Mouse (Mus musculus) macrophage (primary cell): Measurements from ENCODE around the gene Hnrnpul2. TPM values are rescaled to one million over a fixed set of nuclear protein-coding genes. Genes with fewer than 3 reads are reported as not detected.

ENCODE experiments used
- H3K27ac ChIP-seq: fragments of 350-480 bp; formaldehyde crosslinking; 2 replicates; pipeline ENCODE4 v1.9.0; 2021
- H3K36me3 ChIP-seq: fragments of 350-480 bp; formaldehyde crosslinking; 2 replicates; pipeline ENCODE4 v1.9.0; 2021; ENCODE audit errors: inconsistent target
- H3K4me3 ChIP-seq: fragments of 350-480 bp; formaldehyde crosslinking; 2 replicates; pipeline ENCODE4 v1.9.0; 2021; ENCODE audit errors: inconsistent target
- H3K79me2 ChIP-seq: fragments of 350-480 bp; formaldehyde crosslinking; 2 replicates; pipeline ENCODE4 v1.9.0; 2021; ENCODE audit errors: inconsistent target
- WGBS: methylation state at CpG from one replicate; pipeline ENCODE4 v1.1.7; 2026; ENCODE audit warnings: inconsistent platforms; ENCODE audit not compliant: missing documents; 5-methylcytosine and 5-hydroxymethylcytosine counted together
- polyA plus RNA-seq: library from polyadenylated mRNA; stranded (reverse); fragments of 250-400 nt; gene quantifications from 3 replicates; pipeline ENCODE4 v1.2.4, GENCODE M21; 2018; ENCODE audit warnings: inconsistent platforms
- total RNA-seq, 78 experiments: library from RNA; depleted of rRNA; stranded (reverse); fragments of 250-400 nt; gene quantifications; 1 replicate in 9 of 78; 2 replicates in 24 of 78; 3 replicates in 43 of 78; 4 replicates in 2 of 78; pipeline ENCODE4 v1.2.4; 2018; ENCODE audit warnings: inconsistent platforms in 56 of 78

Gene Hnrnpul2
- 100 to 1,000 TPM in 16 of 26 experiments, 10 to 100 TPM in 10; 43.1 to 200 (median 123) TPM for total RNA-seq (2018; cell fraction: chromatin; rRNA removed)
- total RNA-seq (2018; cell fraction: cytosol; rRNA removed): 100 to 1,000 TPM in 1 of 26 experiments, 10 to 100 TPM in 25; 60.4 to 102 (median 80.2) TPM
- total RNA-seq (2018; cell fraction: nucleus; rRNA removed): 100 to 1,000 TPM in 15 of 26 experiments, 10 to 100 TPM in 11; 61.1 to 164 (median 118) TPM
- 74.0 to 130 TPM (median 81.5 TPM) in 3 replicates for polyA plus RNA-seq

DNA sequence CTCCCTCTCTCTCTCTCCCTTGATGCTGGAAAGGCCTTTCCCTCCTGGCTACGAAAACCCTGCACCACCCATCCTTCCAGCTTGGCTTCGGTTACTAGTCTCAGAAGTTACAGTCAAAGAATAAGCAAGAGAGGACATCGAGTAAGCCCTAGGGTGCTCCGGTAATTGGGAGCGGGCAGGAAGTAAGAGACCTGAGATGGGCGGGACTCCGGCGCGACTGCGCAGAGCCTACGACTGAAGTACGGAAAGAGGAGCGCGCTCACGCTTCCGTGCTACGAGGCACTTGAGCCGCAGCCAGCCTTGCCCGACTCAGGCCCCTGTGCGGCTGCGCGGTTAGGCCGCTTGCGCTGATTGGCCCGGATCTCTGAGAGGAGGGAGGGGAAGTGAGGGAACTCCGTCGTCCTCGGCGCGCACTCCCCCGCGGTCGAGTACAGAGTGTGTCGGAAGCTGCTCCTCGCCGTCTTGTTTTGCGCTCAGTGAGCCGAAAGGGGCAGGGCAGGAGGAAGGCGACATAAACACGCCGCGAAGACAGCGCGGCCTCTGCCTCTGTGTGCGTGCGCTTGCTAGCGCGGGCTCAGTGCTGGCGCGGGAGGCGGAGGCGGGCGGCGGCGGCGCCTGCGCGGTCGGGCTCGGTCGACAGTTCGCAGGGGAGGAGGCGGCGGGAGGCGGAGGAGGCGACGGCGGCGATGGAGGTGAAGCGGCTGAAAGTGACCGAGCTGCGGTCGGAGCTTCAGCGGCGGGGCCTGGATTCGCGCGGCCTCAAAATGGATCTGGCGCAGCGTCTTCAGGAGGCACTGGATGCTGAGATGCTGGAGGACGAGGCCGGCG lies at the start of gene Hnrnpul2:
TSS of gene Hnrnpul2 (plus strand) at position 415 of the 828 bp plus-strand sequence.
- WGBS: 2% methylated on average over 70 of the region's 83 CpGs
- H3K36me3 ChIP-seq: peaks cover 35% of the 10 kb centered on the region
- peaks cover 82% of the 10 kb centered on the region for H3K79me2 ChIP-seq
- peak within 1 kb of the TSS; percentile 96 for H3K27ac ChIP-seq
- peak within 1 kb of the TSS; percentile 95 for H3K4me3 ChIP-seq

DNA sequence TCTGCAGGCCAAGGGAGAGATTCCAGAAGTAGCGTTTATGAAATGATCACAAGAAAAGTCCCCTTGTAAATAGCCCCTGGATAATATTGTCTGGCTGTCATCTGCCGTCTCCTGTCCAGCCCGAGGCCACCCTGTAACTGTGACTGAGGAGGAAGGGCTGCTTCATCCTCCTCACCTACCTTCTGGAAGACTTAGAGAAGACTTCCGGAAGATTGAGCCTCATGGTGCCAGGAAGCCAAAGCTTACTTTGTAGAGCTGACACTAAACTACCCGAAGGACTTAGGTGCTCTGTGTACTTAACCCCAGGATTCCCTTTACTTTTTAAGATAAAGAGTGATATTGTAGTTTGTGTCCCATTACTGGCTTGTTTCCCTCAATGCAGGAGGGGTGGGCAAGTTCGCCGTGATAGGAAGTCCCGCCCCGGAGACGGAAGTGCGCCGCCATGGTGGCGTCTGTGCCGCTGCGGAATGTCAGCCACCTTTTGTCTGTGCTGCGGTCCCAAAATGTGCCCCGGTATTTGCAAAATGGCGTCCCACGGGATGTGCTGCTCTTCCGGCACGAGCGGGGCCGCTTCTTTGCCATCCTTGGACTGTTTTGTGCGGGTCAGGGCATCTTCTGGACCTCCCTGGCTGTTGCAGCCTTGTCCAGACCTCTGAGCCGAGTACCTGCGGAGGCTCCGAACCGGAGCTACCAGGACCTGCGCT lies 49.1 kb upstream of the Hnrnpul2 start, which contains the start of gene Tmem223:
TSS of gene Tmem223 (plus strand) at position 430 of the 704 bp plus-strand sequence.
- WGBS: 23% methylated on average over 29 of the region's 29 CpGs
- H3K79me2 ChIP-seq: peaks cover 46% of the 10 kb centered on the region
- H3K27ac ChIP-seq: peak within 1 kb of the TSS; percentile 53

DNA sequence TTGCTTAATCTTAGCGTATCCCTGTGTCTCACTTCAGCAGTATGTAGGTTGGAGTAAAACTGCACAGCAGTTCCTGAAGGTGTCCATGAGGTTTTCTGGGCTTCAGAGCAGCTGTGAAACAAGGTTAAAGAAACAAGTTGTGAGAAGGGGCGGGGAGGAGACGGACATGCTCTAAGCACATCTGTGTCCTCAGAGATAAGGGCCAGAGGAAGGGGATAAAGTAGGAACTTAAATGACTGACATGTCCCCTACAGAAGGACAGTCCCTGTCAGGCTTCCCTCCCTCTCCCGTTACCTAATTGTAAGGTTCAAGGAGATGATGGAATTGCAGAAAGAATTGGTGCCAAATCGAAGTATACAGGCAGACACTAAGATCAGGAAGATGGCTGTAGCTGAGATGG lies 46.8 kb upstream of the Hnrnpul2 start:
- 69% methylated on average over 5 of the region's 5 CpGs for WGBS
- H3K36me3 ChIP-seq: peaks cover 23% of the 10 kb centered on the region
- H3K4me3 ChIP-seq: peak overlapping the region; percentile 51; the same call in 1 of the 2 replicates
- no peak overlapping the region for H3K27ac ChIP-seq
- H3K79me2 ChIP-seq: peaks cover 46% of the 10 kb centered on the region

More for the DNA sequence above, 49.1 kb upstream of the Hnrnpul2 start, which contains the start of gene Tmem223:
- H3K36me3 ChIP-seq: peaks cover 42% of the 10 kb centered on the region
- H3K4me3 ChIP-seq: peak within 1 kb of the TSS; percentile 77

DNA sequence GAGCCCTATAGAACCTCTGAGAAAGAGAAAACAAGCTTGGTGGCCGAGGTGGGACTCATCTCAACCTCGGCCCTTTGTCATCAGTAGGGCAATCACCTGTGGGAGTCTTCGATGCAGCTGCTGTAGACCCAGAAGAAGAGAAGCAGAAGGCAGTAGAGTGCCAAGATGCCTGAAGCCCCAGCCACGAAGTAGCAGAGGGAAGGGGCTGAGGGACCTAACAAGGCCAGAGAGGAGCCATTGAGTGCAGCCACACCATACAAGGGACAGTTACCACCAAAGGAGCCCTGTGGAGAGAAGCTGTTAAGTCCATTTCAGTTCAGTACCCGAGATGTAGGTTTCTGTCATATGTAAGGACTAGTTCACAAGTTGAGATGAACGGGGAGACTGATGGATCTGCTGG lies 46.4 kb upstream of the Hnrnpul2 start:
- Histone ChIP-seq H3K79me2 (peaks cover 46% of the 10 kb centered on the region), H3K36me3 (peaks cover 23% of the 10 kb centered on the region), H3K4me3 (peak overlapping the region; percentile 51), H3K27ac (peak overlapping the region; percentile 46)
- WGBS: 47% methylated on average over 6 of the region's 6 CpGs

DNA sequence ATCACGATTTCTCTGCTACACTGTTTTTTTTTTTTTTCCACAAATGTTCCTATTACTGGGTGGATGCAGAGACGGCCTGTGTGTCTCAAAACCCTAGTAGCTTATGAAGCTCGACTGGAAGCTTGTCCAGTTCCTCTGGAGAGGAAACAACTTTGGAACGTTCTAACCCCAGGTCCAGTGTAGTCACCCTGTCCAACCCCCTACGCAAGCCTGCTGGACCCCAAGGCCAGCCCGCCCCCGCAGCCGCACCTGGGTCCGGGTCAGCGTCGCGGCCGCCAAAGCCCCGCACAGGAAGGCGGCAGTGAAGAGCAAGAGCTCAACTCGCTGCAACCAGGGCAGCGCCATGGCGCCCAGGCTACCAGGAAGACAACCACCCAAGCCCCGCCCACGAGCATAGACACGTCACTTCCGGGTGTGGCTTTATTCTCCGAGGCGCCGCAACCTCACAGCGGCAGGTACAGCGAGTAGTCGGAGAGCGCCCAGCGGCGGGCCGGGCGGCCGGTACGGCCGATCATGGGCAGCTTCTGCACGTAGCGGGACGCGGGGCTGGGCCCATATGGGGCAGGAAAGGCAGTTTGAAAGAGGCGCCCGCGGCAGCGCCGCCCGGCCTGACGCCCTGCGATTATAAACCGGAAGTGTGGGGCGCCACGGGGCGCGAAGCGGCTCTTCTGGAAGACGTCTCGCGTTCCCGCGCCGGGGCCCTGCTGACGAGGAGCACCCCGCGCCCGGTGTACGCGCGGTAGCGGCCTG lies 45.5 kb upstream of the Hnrnpul2 start, which contains the start of gene Tmem179b:
TSS of gene Tmem179b (minus strand) at position 382 of the 750 bp plus-strand sequence.
- H3K79me2 ChIP-seq: peaks cover 46% of the 10 kb centered on the region
- peaks cover 18% of the 10 kb centered on the region for H3K36me3 ChIP-seq
- under 1% methylated on average over 64 of the region's 68 CpGs for WGBS
- peak within 1 kb of the TSS; percentile 49 for H3K27ac ChIP-seq
- H3K4me3 ChIP-seq: peak within 1 kb of the TSS; percentile 61

DNA sequence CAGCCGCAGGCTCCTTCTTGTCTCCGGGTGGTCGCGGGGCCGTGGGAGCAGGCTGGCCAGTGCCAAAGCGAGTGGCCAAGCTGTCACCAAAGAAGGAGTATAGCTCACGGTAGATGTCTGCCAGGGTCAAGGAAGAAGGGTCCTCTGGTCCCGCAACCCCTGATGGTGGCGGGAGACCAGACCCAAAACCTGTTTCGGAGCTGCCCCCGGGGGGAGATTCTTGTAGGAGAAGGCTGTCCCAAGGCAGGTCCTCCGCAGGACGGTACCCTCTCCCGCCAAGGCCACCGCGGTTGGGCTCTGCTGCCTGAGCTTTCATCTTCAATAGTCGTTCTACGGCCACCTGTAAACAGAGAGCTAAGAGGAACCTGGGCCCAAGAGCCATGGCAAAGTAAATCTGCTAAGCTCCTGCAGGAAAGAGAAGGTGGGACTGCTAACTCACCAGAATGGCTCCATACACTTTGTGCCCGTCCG lies 44.8 kb upstream of the Hnrnpul2 start:
- H3K4me3 ChIP-seq: peak overlapping the region; percentile 61
- 6% methylated on average over 20 of the region's 20 CpGs for WGBS
- peaks cover 46% of the 10 kb centered on the region for H3K79me2 ChIP-seq
- peaks cover 20% of the 10 kb centered on the region for H3K36me3 ChIP-seq
- peak overlapping the region; percentile 49 for H3K27ac ChIP-seq

DNA sequence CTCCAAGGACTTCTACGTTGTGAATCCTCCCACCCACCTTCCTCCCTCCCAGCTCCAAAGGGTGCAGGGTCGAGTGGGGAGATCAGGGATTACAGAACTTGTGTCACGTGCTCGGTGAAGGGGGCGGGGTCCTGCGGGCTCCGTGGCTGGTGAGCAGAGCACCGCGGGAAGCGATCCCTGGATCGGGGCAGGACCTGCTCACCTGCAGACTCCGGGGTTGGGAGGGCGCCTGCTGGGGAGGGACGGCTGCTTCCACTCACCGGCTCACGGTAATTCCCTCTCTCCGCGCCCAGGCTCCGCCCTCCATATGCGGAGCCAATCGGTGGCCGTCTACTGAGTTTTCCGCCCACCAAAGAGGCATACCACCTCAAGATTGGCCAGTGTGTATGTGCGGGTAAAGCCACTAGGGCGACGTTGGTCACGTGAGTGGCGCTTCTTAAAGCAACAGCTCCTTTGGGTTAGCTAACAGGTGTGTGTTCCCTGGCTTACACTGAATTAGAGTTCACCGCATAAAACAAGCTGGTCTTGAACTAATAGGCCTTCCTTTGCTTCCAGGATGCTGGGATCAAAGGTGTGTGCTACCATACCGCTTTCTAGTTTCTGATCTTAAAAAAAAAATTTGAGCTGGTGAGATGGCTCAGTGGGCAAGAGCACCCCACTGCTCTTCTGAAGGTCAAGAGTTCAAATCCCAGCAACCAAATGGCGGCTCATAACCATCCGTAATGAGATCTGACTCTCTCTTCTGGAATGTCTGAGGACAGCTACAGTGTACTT lies 33.6 kb upstream of the Hnrnpul2 start, which contains the start of gene Taf6l:
TSS of gene Taf6l (minus strand) at position 410 of the 774 bp plus-strand sequence.
- Histone ChIP-seq H3K36me3 (peaks cover 25% of the 10 kb centered on the region), H3K4me3 (peak within 1 kb of the TSS; percentile 80), H3K79me2 (peaks cover 10% of the 10 kb centered on the region; the same call in 1 of the 2 replicates), H3K27ac (peak within 1 kb of the TSS; percentile 50)
- WGBS: 4% methylated on average over 32 of the region's 32 CpGs

DNA sequence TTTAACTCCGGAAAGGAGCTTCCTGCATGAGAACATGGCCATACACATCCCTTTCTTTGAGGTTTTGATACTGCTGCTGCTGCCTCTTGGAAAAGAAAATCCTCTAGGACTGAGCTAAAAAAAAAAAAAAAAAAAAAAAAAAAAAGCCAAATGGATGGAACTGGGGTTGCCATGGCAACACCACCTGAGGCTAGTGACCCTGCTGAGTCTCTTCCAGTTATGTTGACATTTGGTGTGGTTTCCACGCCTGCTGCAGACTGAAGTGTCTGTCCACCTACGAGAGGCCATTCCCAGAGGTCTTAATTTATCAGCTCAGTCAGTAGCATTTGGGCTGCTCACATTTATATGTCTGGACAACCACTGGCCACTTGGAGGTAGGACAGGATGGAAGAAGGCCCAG lies 31.3 kb upstream of the Hnrnpul2 start:
- WGBS: 96% methylated on average over 3 of the region's 3 CpGs
- H3K4me3 ChIP-seq: no peak overlapping the region
- peaks cover 10% of the 10 kb centered on the region; the same call in 1 of the 2 replicates for H3K79me2 ChIP-seq
- no peak overlapping the region for H3K27ac ChIP-seq
- H3K36me3 ChIP-seq: peaks cover 13% of the 10 kb centered on the region

DNA sequence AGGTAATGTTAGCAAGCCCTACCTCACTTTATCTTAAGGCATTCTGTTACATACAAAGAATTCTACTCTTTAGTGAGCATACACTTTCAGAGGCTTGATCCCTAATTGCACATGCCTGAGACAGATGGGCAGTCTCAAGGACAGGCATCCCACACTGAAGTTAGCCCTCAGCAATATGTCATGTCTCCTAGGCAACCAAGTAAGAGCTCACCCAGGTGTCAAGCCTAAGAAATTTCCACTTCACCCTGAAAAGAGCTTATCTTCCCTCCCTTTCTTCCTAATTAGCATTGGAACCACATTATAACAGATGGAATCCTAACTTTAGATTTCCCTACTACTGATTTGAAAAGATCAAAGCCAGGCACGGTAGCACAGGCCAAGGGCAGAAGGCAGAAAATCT lies 30.6 kb upstream of the Hnrnpul2 start:
- Histone ChIP-seq H3K27ac (no peak overlapping the region), H3K4me3 (no peak overlapping the region), H3K79me2 (peaks cover 10% of the 10 kb centered on the region; the same call in 1 of the 2 replicates), H3K36me3 (peaks cover 17% of the 10 kb centered on the region)
- WGBS: 76% methylated on average over 1 of the region's 1 CpGs

DNA sequence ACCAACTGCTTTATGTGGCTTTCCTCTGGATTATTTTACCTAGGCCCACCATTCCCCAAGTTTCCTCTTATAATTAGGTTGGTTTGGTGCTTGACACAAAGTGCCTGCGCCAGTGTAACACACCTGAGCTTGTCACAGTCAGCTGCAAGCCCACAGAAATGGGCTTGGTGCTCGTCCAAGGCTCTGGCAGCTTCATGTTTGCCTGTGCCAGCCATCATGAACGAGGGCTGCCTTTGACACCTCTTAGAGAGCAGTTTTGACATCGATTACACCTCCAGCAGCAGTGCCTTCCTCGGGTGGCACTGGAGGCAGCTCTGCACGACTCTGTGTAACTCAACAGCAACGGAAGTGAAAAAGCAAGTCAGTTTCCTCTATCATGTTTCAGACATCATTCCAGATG lies 29.6 kb upstream of the Hnrnpul2 start:
- peaks cover 7% of the 10 kb centered on the region; the same call in 1 of the 2 replicates for H3K79me2 ChIP-seq
- no peak overlapping the region for H3K4me3 ChIP-seq
- H3K27ac ChIP-seq: no peak overlapping the region
- peaks cover 27% of the 10 kb centered on the region for H3K36me3 ChIP-seq
- WGBS: 81% methylated on average over 7 of the region's 7 CpGs

DNA sequence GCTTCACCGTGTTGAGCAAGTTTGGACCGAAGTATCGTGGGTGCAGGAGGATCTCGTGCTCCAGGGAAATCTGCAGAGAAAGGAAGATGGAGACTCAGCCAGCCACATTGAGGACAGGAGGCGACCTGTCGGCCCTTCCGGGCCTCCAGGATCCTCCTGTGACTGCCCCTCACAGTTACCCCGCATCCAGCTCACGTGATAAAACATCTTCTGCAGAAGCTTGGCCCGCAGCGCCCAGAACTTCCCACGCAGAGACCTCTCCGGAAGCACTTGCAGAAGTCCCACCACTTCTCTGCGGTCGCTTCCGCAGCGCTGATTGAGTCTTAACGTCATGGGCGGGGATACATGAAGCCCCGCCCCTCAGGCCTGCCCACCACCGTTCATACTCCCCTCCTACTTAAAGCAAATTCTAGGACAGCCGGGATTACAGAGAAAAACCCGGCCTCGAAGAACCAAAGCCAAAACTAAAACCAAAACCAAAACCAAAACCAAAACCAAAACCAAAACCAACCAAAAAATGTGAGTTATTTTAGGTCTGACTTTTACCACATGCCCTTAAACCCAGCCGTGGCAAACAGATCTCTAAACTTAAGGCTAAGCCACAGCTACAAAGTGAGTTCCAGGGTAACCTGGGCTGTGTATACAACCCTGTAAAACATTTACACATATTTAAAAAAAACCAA lies 21.4 kb upstream of the Hnrnpul2 start, which contains the start of gene Polr2g:
TSS of gene Polr2g (minus strand) at position 314 of the 683 bp plus-strand sequence.
- under 1% methylated on average over 25 of the region's 25 CpGs for WGBS
- Histone ChIP-seq H3K79me2 (peaks cover 24% of the 10 kb centered on the region), H3K36me3 (peaks cover 21% of the 10 kb centered on the region), H3K27ac (peak within 1 kb of the TSS; percentile 77), H3K4me3 (peak within 1 kb of the TSS; percentile 97)

DNA sequence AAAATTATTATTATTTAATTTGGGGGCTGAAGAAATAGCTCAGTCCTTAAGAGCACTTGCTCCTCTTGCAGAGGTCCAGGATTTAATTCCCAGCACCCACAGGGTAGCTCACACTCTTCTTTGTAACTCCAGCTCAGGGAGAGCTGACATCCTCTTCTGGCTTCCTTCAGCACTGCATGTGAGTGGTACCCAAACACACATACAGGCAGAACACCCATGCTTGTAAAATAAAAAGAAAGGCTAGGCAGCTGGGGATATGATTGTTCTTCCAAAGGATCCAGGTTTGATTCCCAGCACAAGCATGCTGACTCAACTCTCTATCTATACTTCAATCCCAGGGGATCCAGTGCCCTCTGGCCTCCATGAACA lies 20.9 kb upstream of the Hnrnpul2 start:
- 0 out of 2 replicates have a peak overlapping the region, but pooled peaks have one; percentile 21 for H3K27ac ChIP-seq
- peaks cover 24% of the 10 kb centered on the region for H3K79me2 ChIP-seq
- peak overlapping the region; percentile 97 for H3K4me3 ChIP-seq
- peaks cover 15% of the 10 kb centered on the region for H3K36me3 ChIP-seq
